Mouse (Mus musculus) neural tube, embryonic 10.5 days (tissue): ENCODE measurements at regions not wholly inside any gene's neighbourhood (a gene's known extent, or its start where the extent isn't known, plus 50 kb on each side); places are given as distances from the start of the nearest gene placed in this dataset.

Source experiments
- DNase-seq: peaks from one replicate; pipeline ENCODE4 v3.0.0-alpha.2; 2017; ENCODE audit warnings: low spot score; ENCODE audit errors: extremely low spot score

DNA sequence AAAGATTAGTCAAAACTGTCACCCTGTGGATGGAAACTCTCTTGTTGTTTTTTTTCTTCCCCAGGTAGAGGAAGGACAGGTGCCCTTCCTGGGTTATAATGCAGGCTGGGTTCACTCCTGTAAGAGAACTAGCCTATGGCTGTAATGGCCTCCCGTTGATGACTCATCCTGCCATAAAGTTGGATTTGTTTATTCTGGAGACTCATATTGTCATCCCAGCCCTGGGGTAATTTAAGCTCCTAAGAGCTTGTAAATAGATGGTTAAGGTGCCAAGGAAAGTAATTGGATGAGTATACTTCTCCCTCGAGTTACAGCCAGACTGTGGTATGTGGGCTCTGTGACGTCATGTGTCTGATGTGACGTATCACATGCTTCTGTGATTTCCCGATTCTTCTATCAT lies 106.4 kb upstream of the 1700056E22Rik start:
- DNase-seq = no peak

GRCm38 (mm10) chr1:184140082-184140481 lies 106.0 kb upstream of the 1700056E22Rik start:
- no peak for DNase-seq

DNA sequence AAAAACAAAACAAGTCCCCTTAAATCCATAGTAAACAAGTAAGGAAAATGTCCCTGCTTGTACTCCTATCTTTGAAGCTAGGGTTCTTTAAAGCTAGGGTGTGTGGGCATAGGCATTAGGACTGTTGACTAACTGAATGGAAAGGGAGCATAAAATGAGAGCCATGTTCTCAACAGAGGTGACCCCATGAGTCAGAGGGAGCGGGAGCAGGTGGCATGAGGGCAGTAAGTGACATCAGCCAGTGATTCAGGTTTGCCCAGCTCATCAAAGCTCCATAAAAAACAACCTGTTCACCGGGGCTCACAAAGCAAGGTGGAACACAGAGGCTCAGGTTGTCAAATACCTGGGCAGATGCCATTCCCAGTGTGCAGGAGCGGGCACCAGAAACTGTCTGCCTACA lies 104.6 kb upstream of the 1700056E22Rik start:
- no peak for DNase-seq

DNA sequence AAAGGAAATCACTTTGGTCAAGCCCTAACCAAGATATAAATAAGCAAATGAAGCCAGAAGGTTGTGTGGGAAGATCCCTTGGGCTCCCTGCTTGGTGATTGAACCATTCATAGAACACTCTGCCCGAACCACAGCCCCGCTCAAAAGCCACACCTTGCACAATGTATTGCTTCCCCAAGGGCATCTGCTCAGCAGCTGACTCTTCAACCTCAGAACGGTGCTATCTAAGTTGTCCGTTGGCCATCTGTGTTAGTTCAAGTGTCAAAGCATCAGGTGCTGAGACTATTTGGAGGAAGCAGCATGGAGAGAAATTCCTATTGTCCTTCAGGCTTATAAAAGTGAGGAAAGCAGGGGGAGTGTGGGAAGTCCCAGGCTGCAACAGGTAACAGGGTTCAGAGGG lies 96.8 kb upstream of the 1700056E22Rik start:
- no peak for DNase-seq

DNA sequence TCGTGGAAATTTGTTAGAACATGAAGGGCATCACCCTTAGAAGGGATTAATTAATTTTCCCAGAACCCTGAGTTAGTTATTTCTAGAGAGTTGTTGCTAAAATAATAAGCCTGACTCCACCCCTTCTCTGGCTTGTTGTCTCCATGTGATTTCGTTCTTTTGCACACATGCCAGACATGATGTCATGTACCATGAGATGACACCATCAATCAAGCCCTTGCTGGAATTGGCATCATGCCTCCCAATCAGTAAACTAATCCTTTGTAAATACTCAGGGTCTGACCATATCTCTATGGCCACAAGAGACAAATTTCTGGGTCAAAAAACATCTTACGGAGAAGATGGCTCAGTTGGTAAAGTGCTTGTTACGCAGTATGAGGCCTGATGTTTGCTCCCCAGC lies 93.2 kb upstream of the 1700056E22Rik start:
- DNase-seq = no peak

GRCm38 (mm10) chr1:184126909-184127308 lies 92.8 kb upstream of the 1700056E22Rik start:
- DNase-seq = no peak
